Mouse (Mus musculus) heart, embryonic 13.5 days (tissue): ENCODE measurements around the gene Ebf3. TPM values are rescaled to one million over a fixed set of nuclear protein-coding genes. Genes with fewer than 3 reads are reported as not detected.
A peak's percentile ranks its signal among the peaks of the same experiment; 100 is the strongest.

ENCODE experiments used
- ATAC-seq: fragments of 200-750 bp; cut with Nextera tagmentation; 2 replicates; pipeline ENCODE4 v1.8.0; 2017; ENCODE audit warnings: moderate TSS enrichment; ENCODE audit not compliant: insufficient number of reproducible peaks, low FRiP score, low TSS enrichment; ENCODE audit errors: extremely low read depth
- H3K27ac ChIP-seq: fragments of 300-500 bp; sonication (generic); replicated peaks from 2 replicates; pipeline ENCODE4 v1.5.1; 2015; ENCODE audit warnings: moderate library complexity, mild to moderate bottlenecking, inconsistent platforms
- H3K27me3 ChIP-seq: fragments of 300-500 bp; sonication (generic); replicated peaks from 2 replicates; pipeline ENCODE4 v1.6.1; 2015; ENCODE audit warnings: mild to moderate bottlenecking, inconsistent platforms
- H3K36me3 ChIP-seq: fragments of 300-500 bp; sonication (generic); 2 replicates; pipeline ENCODE4 v1.6.1; 2015; ENCODE audit warnings: mild to moderate bottlenecking, inconsistent platforms
- H3K4me1 ChIP-seq: fragments of 300-500 bp; sonication (generic); 2 replicates; pipeline ENCODE4 v1.6.1; 2015; ENCODE audit warnings: inconsistent platforms
- H3K4me2 ChIP-seq: fragments of 300-500 bp; sonication (generic); 2 replicates; pipeline ENCODE4 v1.6.1; 2015; ENCODE audit warnings: inconsistent platforms, mild to moderate bottlenecking, moderate library complexity
- H3K4me3 ChIP-seq: fragments of 300-500 bp; sonication (generic); 2 replicates; pipeline ENCODE4 v1.5.1; 2015; ENCODE audit warnings: moderate library complexity, mild to moderate bottlenecking, inconsistent platforms
- H3K9ac ChIP-seq: fragments of 300-500 bp; sonication (generic); 2 replicates; pipeline ENCODE4 v1.6.1; 2015; ENCODE audit warnings: inconsistent platforms, mild to moderate bottlenecking, moderate library complexity
- H3K9me3 ChIP-seq: fragments of 300-500 bp; sonication (generic); 2 replicates; pipeline ENCODE4 v1.6.1; 2016; ENCODE audit warnings: inconsistent platforms
- WGBS: fragments of 180-500 bp; shearing (Covaris S2); methylation state at CpG from one replicate; pipeline ENCODE4 v1.1.7; 2015; ENCODE audit warnings: mixed read lengths; 5-methylcytosine and 5-hydroxymethylcytosine counted together
- polyA plus RNA-seq: library from polyadenylated mRNA; unstranded; fragments of >200 nt; fragmentation: Nextera tagmentation; extraction: Ambion mirVana; gene quantifications from 2 replicates; pipeline ENCODE4 v1.2.1, GENCODE M21; 2015

The Ebf3 gene
- polyA plus RNA-seq, result 0.52 and 0.60 TPM in 2 replicates

- WGBS, result under 1% methylated on average over 115 of the region's 127 CpGs
- Histone ChIP-seq H3K4me2 (peak within 1 kb of the TSS; percentile 96), H3K9ac (peak within 1 kb of the TSS; percentile 87), H3K36me3 (no peaks in the 10 kb centered on the region), H3K27ac (peak within 1 kb of the TSS; percentile 13), H3K4me1 (peaks cover 59% of the 10 kb centered on the region), H3K27me3 (peaks cover 96% of the 10 kb centered on the region), H3K9me3 (no peaks in the 10 kb centered on the region), H3K4me3 (peak within 1 kb of the TSS; percentile 62)
- peak; percentile 71; the same call in 1 of the 2 replicates for ATAC-seq
Measured at GRCm38 (mm10) chr7:137313904-137314691, at the start of gene Ebf3. Ebf3 (minus strand) TSS chr7:137314445.

- Histone ChIP-seq H3K36me3 (no peaks in the 10 kb centered on the region), H3K27ac (no peak overlapping the region), H3K9me3 (no peaks in the 10 kb centered on the region), H3K4me3 (no peak overlapping the region), H3K4me1 (0 out of 2 replicates have a peak, but pooled peaks cover 5% of the 10 kb centered on the region), H3K9ac (no peak overlapping the region), H3K4me2 (no peak overlapping the region), H3K27me3 (no peaks in the 10 kb centered on the region)
- WGBS, result 63% methylated on average over 7 of the region's 7 CpGs
- ATAC-seq, result no peak
Measured at GRCm38 (mm10) chr7:137346860-137347259, 32.6 kb upstream of the Ebf3 start.

- no peaks in the 10 kb centered on the region for H3K36me3 ChIP-seq
- H3K4me2 ChIP-seq, result no peak overlapping the region
- no peak for ATAC-seq
- H3K9me3 ChIP-seq, result no peaks in the 10 kb centered on the region
- H3K4me1 ChIP-seq, result 0 out of 2 replicates have a peak, but pooled peaks cover 5% of the 10 kb centered on the region
- 63% methylated on average over 10 of the region's 10 CpGs for WGBS
- H3K9ac ChIP-seq, result no peak overlapping the region
- H3K27ac ChIP-seq, result no peak overlapping the region
- H3K27me3 ChIP-seq, result no peaks in the 10 kb centered on the region
- H3K4me3 ChIP-seq, result no peak overlapping the region
Measured at GRCm38 (mm10) chr7:137346068-137346467, 31.8 kb upstream of the Ebf3 start.

DNA sequence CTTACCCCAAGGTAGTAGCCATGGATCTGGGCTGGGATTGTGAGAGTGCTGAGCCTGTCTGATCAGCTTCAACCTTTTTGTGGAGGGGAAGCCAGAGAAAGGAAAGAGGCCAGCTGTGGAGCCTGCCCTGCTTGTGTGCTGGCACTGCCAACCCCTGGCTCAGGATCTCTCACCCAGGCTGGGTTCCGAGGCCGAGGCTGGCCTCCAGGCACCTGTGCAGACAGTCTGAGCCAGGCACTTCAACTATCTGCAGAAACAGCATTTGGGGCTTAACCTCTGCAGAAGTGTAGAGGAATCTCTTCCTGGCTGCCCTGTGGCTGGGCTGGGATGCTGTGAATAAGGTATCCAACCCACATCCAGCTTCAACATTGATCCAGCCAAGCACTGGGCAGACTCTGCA is 19.7 kb upstream of the Ebf3 start:
- no peak overlapping the region for H3K4me3 ChIP-seq
- 79% methylated on average over 2 of the region's 2 CpGs for whole genome bisulfite sequencing
- peaks cover 3% of the 10 kb centered on the region; the same call in 1 of the 2 replicates for H3K4me1 ChIP-seq
- ATAC-seq, result no peak
- no peaks in the 10 kb centered on the region for H3K9me3 ChIP-seq
- no peaks in the 10 kb centered on the region for H3K36me3 ChIP-seq
- H3K27ac ChIP-seq, result no peak overlapping the region
- H3K9ac ChIP-seq, result no peak overlapping the region
- peaks cover 47% of the 10 kb centered on the region for H3K27me3 ChIP-seq
- no peak overlapping the region for H3K4me2 ChIP-seq

GRCm38 (mm10) chr7:137322926-137323325 is 8.7 kb upstream of the Ebf3 start:
- no peak overlapping the region for H3K27ac ChIP-seq
- peak overlapping the region; percentile 71 for H3K4me2 ChIP-seq
- H3K4me3 ChIP-seq, result peak overlapping the region; percentile 52
- H3K36me3 ChIP-seq, result no peaks in the 10 kb centered on the region
- no peaks in the 10 kb centered on the region for H3K9me3 ChIP-seq
- H3K9ac ChIP-seq, result peak overlapping the region; percentile 70
- H3K4me1 ChIP-seq, result peaks cover 41% of the 10 kb centered on the region
- H3K27me3 ChIP-seq, result peaks cover 96% of the 10 kb centered on the region
- 1% methylated on average over 21 of the region's 21 CpGs for WGBS
- no peak for ATAC-seq

GRCm38 (mm10) chr7:137321961-137322784 is 7.9 kb upstream of the Ebf3 start:
- under 1% methylated on average over 63 of the region's 72 CpGs for WGBS
- H3K36me3 ChIP-seq, result no peaks in the 10 kb centered on the region
- H3K4me3 ChIP-seq, result peak overlapping the region; percentile 52
- peak overlapping the region; percentile 71 for H3K4me2 ChIP-seq
- peaks cover 97% of the 10 kb centered on the region for H3K27me3 ChIP-seq
- H3K9ac ChIP-seq, result peak overlapping the region; percentile 70
- no peak for ATAC-seq
- H3K27ac ChIP-seq, result no peak overlapping the region
- H3K9me3 ChIP-seq, result no peaks in the 10 kb centered on the region
- peaks cover 49% of the 10 kb centered on the region for H3K4me1 ChIP-seq

GRCm38 (mm10) chr7:137321141-137321813 is 7.0 kb upstream of the Ebf3 start:
- peak overlapping the region; percentile 48; the same call in 1 of the 2 replicates for H3K9ac ChIP-seq
- no peaks in the 10 kb centered on the region for H3K9me3 ChIP-seq
- ATAC-seq, result no peak
- peak overlapping the region; percentile 52 for H3K4me3 ChIP-seq
- no peaks in the 10 kb centered on the region for H3K36me3 ChIP-seq
- H3K4me2 ChIP-seq, result peak overlapping the region; percentile 71
- peaks cover 54% of the 10 kb centered on the region for H3K4me1 ChIP-seq
- no peak overlapping the region for H3K27ac ChIP-seq
- peaks cover 97% of the 10 kb centered on the region for H3K27me3 ChIP-seq
- under 1% methylated on average over 52 of the region's 52 CpGs for WGBS

DNA sequence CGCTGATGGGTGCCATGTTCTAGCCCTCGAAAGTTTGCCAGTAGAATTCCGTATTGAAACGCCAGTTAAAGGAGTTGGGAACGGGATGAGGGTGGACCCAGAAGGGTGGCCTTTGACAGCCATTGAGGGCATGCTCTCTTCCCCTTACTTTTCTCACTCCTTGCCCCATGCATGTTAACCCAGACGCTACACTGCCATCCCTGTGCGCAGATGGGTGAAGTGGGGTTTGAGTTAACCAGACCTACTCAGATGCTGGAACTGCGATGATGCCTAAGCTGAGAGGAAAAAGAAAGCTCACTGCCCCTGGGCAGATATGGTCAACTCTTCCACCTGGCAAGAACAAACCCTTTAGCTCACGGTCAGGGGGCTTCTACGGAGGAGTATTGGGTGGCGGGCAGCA is 6.1 kb upstream of the Ebf3 start:
- no peak for ATAC-seq
- H3K27ac ChIP-seq, result no peak overlapping the region
- H3K4me1 ChIP-seq, result peaks cover 56% of the 10 kb centered on the region
- whole genome bisulfite sequencing, result 4% methylated on average over 11 of the region's 11 CpGs
- no peaks in the 10 kb centered on the region for H3K9me3 ChIP-seq
- H3K9ac ChIP-seq, result no peak overlapping the region
- peaks cover 100% of the 10 kb centered on the region for H3K27me3 ChIP-seq
- 0 out of 2 replicates have a peak overlapping the region, but pooled peaks have one; percentile 52 for H3K4me3 ChIP-seq
- 0 out of 2 replicates have a peak overlapping the region, but pooled peaks have one; percentile 71 for H3K4me2 ChIP-seq
- no peaks in the 10 kb centered on the region for H3K36me3 ChIP-seq

DNA sequence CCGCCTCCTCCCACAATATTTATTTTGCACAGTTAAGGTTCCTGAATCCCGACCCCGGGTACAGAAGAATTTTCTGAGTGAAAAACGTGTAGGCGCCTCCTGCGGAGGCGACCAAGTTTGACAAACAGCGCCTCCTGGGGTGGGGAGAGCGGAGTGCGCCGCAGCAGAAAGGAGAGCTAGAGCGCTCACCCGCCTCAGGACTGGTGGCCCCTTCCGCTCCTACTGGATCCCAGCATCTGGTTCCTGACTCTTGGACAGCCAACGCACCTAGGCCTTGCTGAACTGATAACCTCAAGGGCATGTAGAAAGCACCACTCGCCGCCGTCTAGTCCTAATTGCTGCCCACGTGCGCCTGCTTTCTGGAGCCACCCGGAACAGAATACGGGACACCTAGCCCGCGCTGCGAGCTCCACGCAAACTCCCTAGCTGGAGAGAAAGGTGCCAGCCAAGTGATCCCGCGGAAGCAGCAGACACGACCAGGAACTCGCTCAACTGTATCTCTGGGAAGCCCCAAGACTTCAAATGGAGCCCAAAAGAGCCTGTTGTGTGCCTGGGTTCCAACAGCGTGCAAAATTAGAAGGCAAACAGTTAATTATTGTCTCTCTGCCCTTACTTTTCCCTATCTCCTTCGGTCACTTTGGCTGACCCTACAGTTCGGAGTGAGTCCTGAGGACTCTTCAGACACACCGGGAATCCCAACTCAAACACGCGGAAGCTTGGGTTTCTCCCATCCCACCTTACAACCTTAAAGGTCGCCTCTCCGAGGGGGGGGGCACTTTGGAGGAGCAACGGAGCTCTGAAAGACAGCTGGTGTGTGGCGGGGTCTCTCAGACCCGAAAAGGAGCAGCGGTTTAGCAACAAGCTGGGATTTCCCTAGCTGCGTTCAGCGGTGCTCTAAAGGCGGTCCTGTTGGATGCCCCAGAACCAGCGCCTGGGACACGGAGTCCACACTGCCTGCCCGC is 5.0 kb upstream of the Ebf3 start:
- 1% methylated on average over 48 of the region's 48 CpGs for WGBS
- peak overlapping the region; percentile 51 for H3K4me2 ChIP-seq
- ATAC-seq, result no peak
- peak overlapping the region; percentile 33 for H3K4me3 ChIP-seq
- peaks cover 64% of the 10 kb centered on the region for H3K4me1 ChIP-seq
- no peaks in the 10 kb centered on the region for H3K9me3 ChIP-seq
- no peaks in the 10 kb centered on the region for H3K36me3 ChIP-seq
- peaks cover 99% of the 10 kb centered on the region for H3K27me3 ChIP-seq
- no peak overlapping the region for H3K9ac ChIP-seq
- no peak overlapping the region for H3K27ac ChIP-seq

DNA sequence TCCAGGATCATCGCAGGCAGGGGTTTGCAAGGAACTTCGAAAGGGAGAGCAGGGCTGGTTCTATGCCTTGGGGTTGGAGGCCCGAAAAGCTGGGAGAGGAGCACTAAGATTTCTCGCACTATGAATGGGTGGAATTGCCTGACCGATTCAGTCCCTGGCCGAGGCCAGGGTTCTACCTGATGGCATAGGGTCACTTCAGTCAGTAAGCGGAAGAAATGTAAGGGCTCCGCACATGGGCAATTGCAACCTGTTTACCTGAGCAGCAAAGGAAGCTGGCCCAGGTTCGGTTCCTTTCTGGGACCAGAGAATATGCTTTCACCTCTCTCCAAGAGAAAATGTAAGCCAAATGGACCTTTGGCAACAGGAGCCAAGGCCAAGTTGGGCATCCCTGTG is 4.1 kb upstream of the Ebf3 start:
- ATAC-seq, result no peak
- no peak overlapping the region for H3K27ac ChIP-seq
- H3K27me3 ChIP-seq, result peaks cover 99% of the 10 kb centered on the region
- 7% methylated on average over 9 of the region's 9 CpGs for WGBS
- no peak overlapping the region for H3K4me3 ChIP-seq
- peak overlapping the region; percentile 51 for H3K4me2 ChIP-seq
- no peak overlapping the region for H3K9ac ChIP-seq
- no peaks in the 10 kb centered on the region for H3K9me3 ChIP-seq
- no peaks in the 10 kb centered on the region for H3K36me3 ChIP-seq
- peaks cover 67% of the 10 kb centered on the region for H3K4me1 ChIP-seq
